Mouse (Mus musculus) lung, postnatal 4 days (tissue): ENCODE measurements around the gene Aoc2.
"Not testable (repeated sequence)": the region's sequence is repeated elsewhere in the genome, so short reads cannot be mapped to it uniquely, and the experiment has no call there.

Experiments
- DNase-seq, 2 experiments: peaks; one replicate each; pipeline ENCODE4 v3.0.0; 2021

Aoc2 gene

DNA sequence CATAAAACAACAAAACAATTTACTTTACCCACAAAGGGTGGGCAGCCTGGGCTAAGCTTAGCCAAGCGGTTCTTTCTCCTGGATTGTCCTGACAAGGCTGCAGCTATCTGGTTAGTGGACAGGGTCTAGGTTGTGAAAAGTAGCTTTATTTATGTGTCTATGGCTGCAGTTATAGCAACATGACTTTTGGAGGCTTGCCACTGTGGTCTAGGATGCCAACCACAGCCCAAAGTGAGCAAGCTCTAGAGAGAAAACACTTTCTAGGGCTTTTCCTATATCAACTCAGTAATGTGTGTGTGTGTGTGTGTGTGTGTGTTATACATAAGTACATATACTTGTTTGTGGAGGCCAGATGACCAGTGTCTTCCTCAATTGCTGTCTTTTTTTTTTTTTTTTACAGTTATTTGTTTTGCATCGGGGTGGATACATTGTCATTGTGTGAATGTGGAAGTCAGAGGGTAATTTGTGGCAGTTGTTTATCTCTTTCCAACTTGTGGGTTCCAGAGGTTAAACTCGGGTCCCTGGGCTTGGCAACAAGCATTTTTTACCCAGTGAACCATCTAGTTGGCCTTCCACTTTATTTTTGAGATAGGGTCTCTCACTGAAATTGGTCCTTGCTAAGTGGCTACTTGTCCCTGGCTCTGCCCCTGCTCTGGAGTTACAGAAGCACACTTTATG, 32.8 kb downstream of the Aoc2 start:
- DNase-seq: no peak

DNA sequence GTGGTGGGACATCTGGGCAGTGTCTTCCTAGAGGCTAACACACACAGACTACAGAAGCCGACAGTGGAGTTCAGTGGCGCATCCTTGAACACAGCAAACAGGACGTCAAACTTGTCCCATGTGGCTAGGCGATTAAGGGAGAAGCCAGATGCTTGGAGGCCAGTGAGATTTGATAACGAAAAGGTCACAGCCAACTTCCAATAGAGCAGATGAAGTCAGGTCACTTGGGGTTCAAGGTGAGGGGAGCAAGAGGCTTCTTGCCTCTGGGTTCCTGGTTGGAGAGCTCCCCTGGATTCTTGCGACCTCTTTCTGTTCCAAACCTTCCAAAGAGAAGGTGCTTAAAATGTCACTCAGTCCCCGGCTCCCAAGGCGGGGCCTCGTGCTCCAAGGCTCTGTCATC, 34.9 kb downstream of the Aoc2 start:
- DNase-seq: no peak

DNA sequence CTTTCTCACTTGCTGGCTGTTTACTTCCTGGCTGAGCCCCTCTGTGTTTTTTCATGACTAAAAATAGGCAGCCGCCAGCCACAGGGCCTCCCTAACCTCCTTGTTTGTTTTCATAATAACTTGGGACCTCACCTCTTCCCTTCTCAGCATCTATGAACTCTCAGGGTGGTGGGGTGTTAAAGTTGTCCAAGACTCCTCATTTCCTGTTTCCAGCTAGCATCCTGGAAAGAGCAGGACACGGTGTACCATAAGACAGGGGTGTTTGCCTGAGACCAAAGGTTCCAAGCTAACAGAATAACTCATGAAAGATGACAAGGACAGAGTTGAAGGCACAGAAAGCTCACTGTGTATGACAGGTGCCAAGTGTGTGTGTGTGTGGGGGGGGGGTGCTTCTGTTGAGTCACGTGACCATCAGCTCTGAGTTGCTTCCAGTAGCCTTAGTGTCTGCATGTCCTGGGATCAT, 35.8 kb downstream of the Aoc2 start:
- no peak for DNase-seq

- no peak for DNase-seq
Observed at GRCm38 (mm10) chr11:101364531-101364931, 39.7 kb downstream of the Aoc2 start.

- DNase-seq: no peak
Observed at GRCm38 (mm10) chr11:101367326-101367935, 42.6 kb downstream of the Aoc2 start, which contains the start of gene G6pc. Gene G6pc (plus strand): TSS chr11:101367561.

GRCm38 (mm10) chr11:101370141-101370540, 45.3 kb downstream of the Aoc2 start:
- DNase-seq: no peak

- no peak for DNase-seq
Observed at GRCm38 (mm10) chr11:101374421-101374938, 49.6 kb downstream of the Aoc2 start.

GRCm38 (mm10) chr11:101378196-101378595, 53.3 kb downstream of the Aoc2 start:
- DNase-seq: not testable (repeated sequence)

- DNase-seq: no peak
Observed at GRCm38 (mm10) chr11:101378926-101379325, 54.1 kb downstream of the Aoc2 start.
